Mouse (Mus musculus): ENCODE data around the gene Gm26965. TPM values are rescaled to one million over a fixed set of nuclear protein-coding genes. Genes with fewer than 3 reads are reported as not detected.

The Gm26965 gene
- polyA plus RNA-seq (2012; rRNA removed) = not detected in 2 replicates

GRCm38 (mm10) chr13:67525753-67526410, at the start of gene Gm26965, which contains the start of gene Zfp87:
Gene Gm26965 (minus strand): TSS chr13:67526151.
Gene Zfp87 (minus strand): TSS chr13:67526177.
- H3K4me1 ChIP-seq (replicated peaks; ENCODE audit: control insufficient read depth, insufficient read depth, low read length) = peaks cover 5% of the 10 kb centered on the region; the same call in 1 of the 2 replicates
- peaks cover 3% of the 10 kb centered on the region; the same call in 1 of the 2 replicates for H3K36me3 ChIP-seq (ENCODE audit: control insufficient read depth, insufficient read depth, low read length)
- peak; percentile 93 for DNase-seq
- peak within 1 kb of the TSS; percentile 32 for H3K27ac ChIP-seq (ENCODE audit: control insufficient read depth, insufficient read depth, low read length)
- H3K27me3 ChIP-seq (ENCODE audit: control insufficient read depth, insufficient read depth, low read length) = no peaks in the 10 kb centered on the region
- H3K4me3 ChIP-seq (ENCODE audit: control insufficient read depth, insufficient read depth, low read length) = peak within 1 kb of the TSS; percentile 88
- under 1% methylated on average over 27 of the region's 27 CpGs for WGBS
- TF ChIP-seq CTCF (IDR thresholded peaks at IDR 0.05; ENCODE audit: borderline replicate concordance, control insufficient read depth, extremely low read depth, insufficient read depth, low read length, poor library complexity) (no peak), POLR2A (IDR thresholded peaks at IDR 0.05; ENCODE audit: control insufficient read depth, extremely low read depth, insufficient read depth, low read length, poor library complexity) (peak; percentile 91)

GRCm38 (mm10) chr13:67572591-67573189, 46.7 kb upstream of the Gm26965 start:
- DNase-seq = no peak
- Histone ChIP-seq H3K27ac (ENCODE audit: control insufficient read depth, insufficient read depth, low read length) (no peak overlapping the region), H3K4me1 (replicated peaks; ENCODE audit: control insufficient read depth, insufficient read depth, low read length) (no peaks in the 10 kb centered on the region), H3K36me3 (ENCODE audit: control insufficient read depth, insufficient read depth, low read length) (no peaks in the 10 kb centered on the region), H3K27me3 (ENCODE audit: control insufficient read depth, insufficient read depth, low read length) (no peaks in the 10 kb centered on the region), H3K4me3 (ENCODE audit: control insufficient read depth, insufficient read depth, low read length) (no peak overlapping the region)
- TF ChIP-seq POLR2A (IDR thresholded peaks at IDR 0.05; ENCODE audit: control insufficient read depth, extremely low read depth, insufficient read depth, low read length, poor library complexity) (no peak), CTCF (IDR thresholded peaks at IDR 0.05; ENCODE audit: borderline replicate concordance, control insufficient read depth, extremely low read depth, insufficient read depth, low read length, poor library complexity) (no peak)
- 84% methylated on average over 5 of the region's 5 CpGs for WGBS

GRCm38 (mm10) chr13:67553730-67554129, 27.8 kb upstream of the Gm26965 start, which contains the start of gene Zfp748:
Gene Zfp748 (minus strand): TSS chr13:67553830.
- peaks cover 3% of the 10 kb centered on the region for H3K4me1 ChIP-seq (replicated peaks; ENCODE audit: control insufficient read depth, insufficient read depth, low read length)
- no peak for DNase-seq
- WGBS = 92% methylated on average over 4 of the region's 4 CpGs
- H3K27ac ChIP-seq (ENCODE audit: control insufficient read depth, insufficient read depth, low read length) = peak within 1 kb of the TSS; percentile 42
- H3K4me3 ChIP-seq (ENCODE audit: control insufficient read depth, insufficient read depth, low read length) = peak within 1 kb of the TSS; percentile 84
- no peaks in the 10 kb centered on the region for H3K27me3 ChIP-seq (ENCODE audit: control insufficient read depth, insufficient read depth, low read length)
- no peaks in the 10 kb centered on the region for H3K36me3 ChIP-seq (ENCODE audit: control insufficient read depth, insufficient read depth, low read length)
- TF ChIP-seq POLR2A (IDR thresholded peaks at IDR 0.05; ENCODE audit: control insufficient read depth, extremely low read depth, insufficient read depth, low read length, poor library complexity) = no peak
- TF ChIP-seq CTCF (IDR thresholded peaks at IDR 0.05; ENCODE audit: borderline replicate concordance, control insufficient read depth, extremely low read depth, insufficient read depth, low read length, poor library complexity) = no peak

GRCm38 (mm10) chr13:67552505-67553346, 26.8 kb upstream of the Gm26965 start:
- H3K27ac ChIP-seq (ENCODE audit: control insufficient read depth, insufficient read depth, low read length) = peak overlapping the region; percentile 42
- TF ChIP-seq POLR2A (IDR thresholded peaks at IDR 0.05; ENCODE audit: control insufficient read depth, extremely low read depth, insufficient read depth, low read length, poor library complexity) (peak; percentile 70; the same call in 1 of the 2 replicates), CTCF (IDR thresholded peaks at IDR 0.05; ENCODE audit: borderline replicate concordance, control insufficient read depth, extremely low read depth, insufficient read depth, low read length, poor library complexity) (0 out of 2 replicates have a peak, but pooled peaks have one; percentile 14)
- H3K36me3 ChIP-seq (ENCODE audit: control insufficient read depth, insufficient read depth, low read length) = no peaks in the 10 kb centered on the region
- no peaks in the 10 kb centered on the region for H3K27me3 ChIP-seq (ENCODE audit: control insufficient read depth, insufficient read depth, low read length)
- WGBS = under 1% methylated on average over 44 of the region's 44 CpGs
- peaks cover 6% of the 10 kb centered on the region for H3K4me1 ChIP-seq (replicated peaks; ENCODE audit: control insufficient read depth, insufficient read depth, low read length)
- DNase-seq = peak; percentile 88
- H3K4me3 ChIP-seq (ENCODE audit: control insufficient read depth, insufficient read depth, low read length) = peak overlapping the region; percentile 84

GRCm38 (mm10) chr13:67545941-67546340, 20.0 kb upstream of the Gm26965 start:
- Histone ChIP-seq H3K4me3 (ENCODE audit: control insufficient read depth, insufficient read depth, low read length) (no peak overlapping the region), H3K27me3 (ENCODE audit: control insufficient read depth, insufficient read depth, low read length) (no peaks in the 10 kb centered on the region), H3K36me3 (ENCODE audit: control insufficient read depth, insufficient read depth, low read length) (peaks cover 35% of the 10 kb centered on the region), H3K27ac (ENCODE audit: control insufficient read depth, insufficient read depth, low read length) (no peak overlapping the region), H3K4me1 (replicated peaks; ENCODE audit: control insufficient read depth, insufficient read depth, low read length) (peaks cover 3% of the 10 kb centered on the region; the same call in 1 of the 2 replicates)
- TF ChIP-seq POLR2A (IDR thresholded peaks at IDR 0.05; ENCODE audit: control insufficient read depth, extremely low read depth, insufficient read depth, low read length, poor library complexity) (no peak), CTCF (IDR thresholded peaks at IDR 0.05; ENCODE audit: borderline replicate concordance, control insufficient read depth, extremely low read depth, insufficient read depth, low read length, poor library complexity) (no peak)
- 97% methylated on average over 1 of the region's 1 CpGs for WGBS
- DNase-seq = no peak
